Mouse (Mus musculus): Measurements from ENCODE around the gene M1ap. TPM values are rescaled to one million over a fixed set of nuclear protein-coding genes. Genes with fewer than 3 reads are reported as not detected.

The M1ap gene
- polyA plus RNA-seq, 1 experiment from 2014 or later: not detected

GRCm38 (mm10) chr6:82940765-82941164 lies 5.9 kb upstream of the M1ap start:
- Histone ChIP-seq H3K4me1 (peaks cover 9% of the 10 kb centered on the region; the same call in 1 of the 2 replicates), H3K4me2 (replicated peaks) (no peak overlapping the region), H3K4me3 (no peak overlapping the region), H3K36me3 (0 out of 2 replicates have a peak, but pooled peaks cover under 1% of the 10 kb centered on the region), H3K9me3 (no peaks in the 10 kb centered on the region), H3K27ac (no peak overlapping the region), H3K27me3 (replicated peaks) (peaks cover 9% of the 10 kb centered on the region; the same call in 1 of the 2 replicates), H3K9ac (no peak overlapping the region)
- no peak for ATAC-seq (ENCODE audit: low FRiP score, low read depth)
- 84% methylated on average over 3 of the region's 3 CpGs for WGBS

- H3K36me3 ChIP-seq: no peaks in the 10 kb centered on the region
- no peak for ATAC-seq (ENCODE audit: low FRiP score, low read depth)
- 61% methylated on average over 6 of the region's 6 CpGs for WGBS
These were observed 952 bp upstream of the M1ap start for GRCm38 (mm10) chr6:82945750-82946149.

DNA sequence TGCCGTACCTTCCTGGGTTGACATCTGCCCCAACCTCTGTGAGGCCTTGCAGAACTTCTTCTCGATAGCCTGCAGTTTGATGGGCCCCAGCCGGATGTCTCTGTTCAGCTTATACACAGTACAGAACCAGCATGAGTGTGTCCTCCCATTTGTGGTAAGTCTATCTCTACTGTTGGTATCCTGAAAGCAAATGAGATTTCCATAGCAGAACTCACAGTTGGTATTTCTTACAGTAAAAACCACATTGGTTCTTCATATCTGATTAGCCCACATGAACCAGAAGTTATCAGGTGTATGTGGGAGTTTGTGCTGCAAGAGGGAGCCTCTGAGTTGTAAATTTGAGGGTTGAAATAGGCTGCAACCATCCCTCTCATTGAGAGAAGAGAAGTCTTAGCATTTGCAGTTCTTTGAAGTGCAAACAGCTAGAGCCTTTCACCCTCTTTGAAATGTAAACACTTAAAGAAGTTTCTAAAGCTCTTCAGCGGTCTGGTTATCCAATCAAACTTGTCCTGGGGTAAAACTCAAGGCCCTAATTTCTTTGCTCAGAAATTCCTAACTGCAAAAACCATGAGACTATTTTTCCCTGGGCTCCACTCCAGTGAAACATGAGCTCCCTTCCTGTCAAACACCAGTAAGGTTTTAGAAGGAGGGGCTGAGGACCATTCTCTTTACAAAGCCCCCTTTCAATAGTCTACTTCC lies 10.0 kb downstream of the M1ap start:
- Histone ChIP-seq H3K4me2 (replicated peaks) (no peak overlapping the region), H3K9ac (no peak overlapping the region), H3K27ac (no peak overlapping the region), H3K9me3 (no peaks in the 10 kb centered on the region), H3K27me3 (replicated peaks) (no peaks in the 10 kb centered on the region), H3K4me3 (no peak overlapping the region), H3K36me3 (no peaks in the 10 kb centered on the region), H3K4me1 (no peaks in the 10 kb centered on the region)
- ATAC-seq (ENCODE audit: low FRiP score, low read depth): no peak
- 48% methylated on average over 4 of the region's 4 CpGs for WGBS

More at GRCm38 (mm10) chr6:82945750-82946149, 952 bp upstream of the M1ap start:
- Histone ChIP-seq H3K4me1 (no peaks in the 10 kb centered on the region), H3K27me3 (replicated peaks) (no peaks in the 10 kb centered on the region), H3K27ac (no peak overlapping the region), H3K9me3 (no peaks in the 10 kb centered on the region), H3K9ac (no peak overlapping the region), H3K4me3 (no peak overlapping the region), H3K4me2 (replicated peaks) (no peak overlapping the region)

DNA sequence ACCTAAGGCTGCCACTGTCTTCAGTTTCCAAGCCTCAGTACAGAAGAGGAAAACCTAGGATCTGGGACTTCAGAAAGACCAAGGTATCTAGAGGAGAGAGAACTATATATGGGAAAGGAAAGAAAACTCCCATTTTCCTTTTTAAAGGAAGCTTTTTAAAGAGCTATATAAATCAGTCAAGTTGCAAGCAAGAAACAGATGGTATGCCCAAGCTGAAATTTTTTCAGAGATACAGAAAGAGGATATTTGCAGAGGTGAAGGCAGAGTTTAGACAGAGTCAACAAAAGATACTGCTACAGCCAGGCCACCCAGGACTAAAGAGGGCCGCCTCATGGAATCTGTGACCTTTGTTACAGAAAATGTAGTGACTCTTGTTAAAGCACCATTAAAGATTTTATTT lies 15.0 kb downstream of the M1ap start:
- Histone ChIP-seq H3K27ac (no peak overlapping the region), H3K36me3 (no peaks in the 10 kb centered on the region), H3K4me2 (replicated peaks) (no peak overlapping the region), H3K9ac (no peak overlapping the region), H3K4me3 (no peak overlapping the region), H3K4me1 (no peaks in the 10 kb centered on the region), H3K27me3 (replicated peaks) (no peaks in the 10 kb centered on the region), H3K9me3 (no peaks in the 10 kb centered on the region)
- ATAC-seq (ENCODE audit: low FRiP score, low read depth): no peak
- WGBS: 75% methylated on average over 1 of the region's 1 CpGs

- Histone ChIP-seq H3K27ac (no peak overlapping the region), H3K9ac (no peak overlapping the region), H3K4me1 (no peaks in the 10 kb centered on the region), H3K4me2 (replicated peaks) (no peak overlapping the region), H3K27me3 (replicated peaks) (0 out of 2 replicates have a peak, but pooled peaks cover 3% of the 10 kb centered on the region), H3K9me3 (no peaks in the 10 kb centered on the region), H3K4me3 (no peak overlapping the region), H3K36me3 (no peaks in the 10 kb centered on the region)
- WGBS: 84% methylated on average over 6 of the region's 6 CpGs
- ATAC-seq (ENCODE audit: low FRiP score, low read depth): no peak
These were observed 22.8 kb downstream of the M1ap start for GRCm38 (mm10) chr6:82969249-82970084.

GRCm38 (mm10) chr6:82971031-82971430 lies 24.3 kb downstream of the M1ap start:
- H3K4me1 ChIP-seq: no peaks in the 10 kb centered on the region
- H3K4me2 ChIP-seq (replicated peaks): no peak overlapping the region
- H3K4me3 ChIP-seq: no peak overlapping the region
- H3K36me3 ChIP-seq: no peaks in the 10 kb centered on the region
- no peaks in the 10 kb centered on the region for H3K9me3 ChIP-seq
- H3K9ac ChIP-seq: no peak overlapping the region
- 13% methylated on average over 5 of the region's 5 CpGs for WGBS
- ATAC-seq (ENCODE audit: low FRiP score, low read depth): peak; percentile 66; the same call in 1 of the 2 replicates
- H3K27me3 ChIP-seq (replicated peaks): 0 out of 2 replicates have a peak, but pooled peaks cover 3% of the 10 kb centered on the region
- no peak overlapping the region for H3K27ac ChIP-seq

DNA sequence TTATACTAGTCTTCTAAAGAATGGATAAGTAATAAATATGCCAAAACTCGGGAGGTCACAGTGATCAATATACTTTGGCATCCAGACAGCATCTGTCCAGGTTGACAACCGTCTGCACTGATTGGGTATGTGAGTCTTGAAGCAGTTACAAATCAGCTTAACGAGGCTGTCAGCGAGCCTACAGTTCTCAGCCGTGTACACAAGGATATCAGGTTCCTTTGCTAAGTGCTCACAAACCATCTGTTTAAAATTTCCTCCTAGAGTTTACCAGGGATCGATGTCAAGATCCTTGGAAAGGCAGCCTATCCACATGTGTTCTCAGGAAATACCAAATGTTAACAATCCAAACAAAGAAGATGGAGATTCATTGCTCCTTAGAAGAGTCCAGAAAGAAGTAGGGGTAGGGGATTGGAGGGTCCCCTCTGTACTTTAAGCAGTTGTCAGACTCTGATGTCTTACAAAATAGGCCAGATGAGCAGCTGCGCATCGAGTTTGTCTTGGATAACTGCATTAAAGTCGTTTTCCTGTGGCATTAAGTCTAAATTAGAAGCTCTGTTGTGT lies 40.8 kb downstream of the M1ap start:
- Histone ChIP-seq H3K4me3 (no peak overlapping the region), H3K4me1 (no peaks in the 10 kb centered on the region), H3K4me2 (replicated peaks) (no peak overlapping the region), H3K27ac (no peak overlapping the region), H3K36me3 (no peaks in the 10 kb centered on the region), H3K27me3 (replicated peaks) (no peaks in the 10 kb centered on the region), H3K9ac (no peak overlapping the region), H3K9me3 (no peaks in the 10 kb centered on the region)
- WGBS: 53% methylated on average over 9 of the region's 9 CpGs
- no peak for ATAC-seq (ENCODE audit: low FRiP score, low read depth)

DNA sequence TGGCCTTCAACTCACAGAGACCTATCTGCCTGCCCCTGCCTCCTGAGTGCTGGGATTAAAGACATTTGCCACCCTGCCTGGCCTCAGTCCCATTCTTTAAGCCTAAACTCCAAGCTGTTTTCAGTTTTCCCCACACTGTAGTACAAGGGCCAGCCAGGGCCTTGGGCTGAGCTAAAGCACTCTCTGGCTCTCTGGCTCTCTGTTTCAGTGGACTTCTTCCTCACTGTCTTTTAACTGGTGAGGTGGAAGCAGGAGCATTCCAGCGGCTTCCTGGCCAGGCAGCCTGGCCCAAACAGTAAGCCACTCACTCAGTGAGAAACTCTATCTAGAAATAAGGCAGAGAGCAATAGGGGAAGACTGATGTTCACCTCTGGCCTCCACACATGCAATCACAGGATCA lies 47.0 kb downstream of the M1ap start:
- no peak overlapping the region for H3K4me2 ChIP-seq (replicated peaks)
- H3K4me3 ChIP-seq: no peak overlapping the region
- H3K27me3 ChIP-seq (replicated peaks): no peaks in the 10 kb centered on the region
- WGBS: 65% methylated on average over 1 of the region's 1 CpGs
- H3K4me1 ChIP-seq: no peaks in the 10 kb centered on the region
- no peaks in the 10 kb centered on the region for H3K9me3 ChIP-seq
- no peak overlapping the region for H3K9ac ChIP-seq
- no peak for ATAC-seq (ENCODE audit: low FRiP score, low read depth)
- no peaks in the 10 kb centered on the region for H3K36me3 ChIP-seq
- no peak overlapping the region for H3K27ac ChIP-seq

DNA sequence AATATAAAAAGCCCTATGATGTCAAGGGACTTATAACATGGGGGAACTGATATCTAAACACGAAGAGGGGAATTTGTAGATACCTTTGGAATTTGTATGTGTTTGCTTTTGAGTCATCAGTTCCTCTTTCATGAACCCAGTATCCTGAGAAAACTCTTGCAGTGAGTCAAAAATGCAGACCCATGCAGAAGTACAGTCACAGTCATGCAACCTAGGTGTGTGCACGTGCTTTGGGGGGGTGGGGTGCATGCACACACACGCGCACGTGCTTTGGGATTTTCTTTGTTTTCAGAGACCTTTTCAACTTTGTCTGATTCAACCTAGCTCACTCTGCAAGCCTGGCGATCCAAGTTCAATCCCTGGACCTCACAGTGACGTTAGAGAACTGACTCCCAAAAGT lies 47.7 kb downstream of the M1ap start:
- 81% methylated on average over 7 of the region's 7 CpGs for WGBS
- no peak overlapping the region for H3K27ac ChIP-seq
- H3K9ac ChIP-seq: no peak overlapping the region
- H3K4me1 ChIP-seq: no peaks in the 10 kb centered on the region
- no peaks in the 10 kb centered on the region for H3K36me3 ChIP-seq
- no peaks in the 10 kb centered on the region for H3K9me3 ChIP-seq
- H3K4me2 ChIP-seq (replicated peaks): no peak overlapping the region
- H3K4me3 ChIP-seq: no peak overlapping the region
- no peak for ATAC-seq (ENCODE audit: low FRiP score, low read depth)
- no peaks in the 10 kb centered on the region for H3K27me3 ChIP-seq (replicated peaks)

DNA sequence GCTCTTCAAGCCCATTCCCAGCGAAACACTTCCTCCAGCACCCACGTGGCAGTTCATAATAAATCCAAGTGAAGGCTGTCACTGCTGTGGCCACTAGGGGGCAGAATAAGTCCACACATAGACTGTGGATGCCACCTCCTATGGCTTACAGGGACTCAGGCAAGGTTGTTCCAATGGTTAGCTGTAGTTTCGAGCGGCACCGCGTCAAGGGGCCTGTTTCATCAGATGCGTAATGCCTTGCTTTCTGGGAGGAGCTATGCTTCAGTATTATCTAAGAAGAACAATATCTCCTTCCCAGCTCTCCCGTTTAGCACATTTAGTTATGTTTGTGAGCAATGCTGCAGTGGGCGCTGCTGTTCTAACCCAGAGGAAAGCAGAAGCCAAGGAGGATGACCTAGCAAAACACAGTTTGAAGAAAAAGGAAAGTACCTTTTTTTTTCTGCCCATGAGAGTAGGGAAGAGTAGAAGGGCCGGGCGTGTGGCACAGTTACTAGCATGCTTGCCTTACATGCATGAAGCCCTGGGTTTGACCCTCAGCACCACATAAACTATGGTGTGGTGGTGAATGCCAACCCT lies 50.1 kb downstream of the M1ap start:
- no peak overlapping the region for H3K9ac ChIP-seq
- WGBS: 19% methylated on average over 11 of the region's 11 CpGs
- ATAC-seq (ENCODE audit: low FRiP score, low read depth): peak; percentile 92
- no peaks in the 10 kb centered on the region for H3K36me3 ChIP-seq
- H3K4me2 ChIP-seq (replicated peaks): peak overlapping the region; percentile 32
- no peaks in the 10 kb centered on the region for H3K27me3 ChIP-seq (replicated peaks)
- no peak overlapping the region for H3K27ac ChIP-seq
- no peak overlapping the region for H3K4me3 ChIP-seq
- no peaks in the 10 kb centered on the region for H3K9me3 ChIP-seq
- no peaks in the 10 kb centered on the region for H3K4me1 ChIP-seq

DNA sequence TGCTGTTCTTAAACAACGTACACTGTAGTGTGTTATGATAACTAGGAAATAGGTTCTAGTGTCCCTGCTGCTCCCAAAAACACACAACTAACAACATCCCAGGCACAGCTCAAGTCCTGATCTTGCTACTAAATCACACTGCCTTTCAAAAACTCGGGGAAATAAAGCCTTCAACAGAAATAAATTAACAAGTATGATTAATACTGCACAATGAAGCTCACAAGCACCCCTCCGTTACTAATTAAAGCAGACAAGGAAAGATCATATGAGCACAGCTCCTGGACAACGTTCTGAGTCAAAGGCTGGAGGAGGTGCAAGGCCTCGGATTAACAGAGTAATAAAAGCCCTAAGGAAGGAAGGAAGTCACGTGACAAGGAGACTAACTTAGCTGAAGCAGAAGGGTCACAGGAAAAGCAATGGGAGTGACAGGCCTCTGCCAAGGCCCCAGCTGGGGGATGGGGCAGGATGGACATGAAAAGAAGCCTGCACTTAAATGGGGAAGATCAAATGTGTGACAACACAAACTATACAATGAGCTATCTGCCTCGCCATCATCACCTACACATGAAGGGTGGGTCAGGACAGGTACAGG lies 50.9 kb downstream of the M1ap start:
- no peaks in the 10 kb centered on the region for H3K4me1 ChIP-seq
- no peaks in the 10 kb centered on the region for H3K9me3 ChIP-seq
- H3K4me3 ChIP-seq: no peak overlapping the region
- H3K4me2 ChIP-seq (replicated peaks): no peak overlapping the region
- ATAC-seq (ENCODE audit: low FRiP score, low read depth): no peak
- no peaks in the 10 kb centered on the region for H3K36me3 ChIP-seq
- H3K27me3 ChIP-seq (replicated peaks): no peaks in the 10 kb centered on the region
- no peak overlapping the region for H3K27ac ChIP-seq
- H3K9ac ChIP-seq: no peak overlapping the region
- WGBS: 54% methylated on average over 7 of the region's 7 CpGs

- Histone ChIP-seq H3K9ac (no peak overlapping the region), H3K4me1 (no peaks in the 10 kb centered on the region), H3K4me2 (replicated peaks) (no peak overlapping the region), H3K27me3 (replicated peaks) (no peaks in the 10 kb centered on the region), H3K4me3 (no peak overlapping the region), H3K36me3 (no peaks in the 10 kb centered on the region), H3K27ac (no peak overlapping the region), H3K9me3 (no peaks in the 10 kb centered on the region)
- ATAC-seq (ENCODE audit: low FRiP score, low read depth): no peak
- WGBS: 76% methylated on average over 4 of the region's 4 CpGs
These were observed 51.6 kb downstream of the M1ap start for GRCm38 (mm10) chr6:82998326-82998725.
